Mouse (Mus musculus) heart, embryonic 14.5 days (tissue): ENCODE measurements around the gene Twnk. TPM values are rescaled to one million over a fixed set of nuclear protein-coding genes. Genes with fewer than 3 reads are reported as not detected.
A peak's percentile ranks its signal among the peaks of the same experiment; 100 is the strongest.

Source experiments
- ATAC-seq: fragments of 200-750 bp; cut with Nextera tagmentation; 2 replicates; pipeline ENCODE4 v1.8.0; 2017; ENCODE audit warnings: low read depth, moderate TSS enrichment; ENCODE audit not compliant: insufficient number of reproducible peaks, insufficient read depth, low FRiP score
- H3K27ac ChIP-seq, 2 experiments: fragments of 200-500 bp in 1 of 2; fragments of 300-500 bp in 1 of 2; sonication (generic) in 1 of 2; replicated peaks in 1 of 2; 2 replicates each; pipeline ENCODE4 v1.5.1; 2012 to 2014; ENCODE audit warnings: low read depth in 2 of 2, low read length in 2 of 2, control low read depth in 1 of 2, mild to moderate bottlenecking in 1 of 2, mixed read lengths in 1 of 2; ENCODE audit not compliant: control insufficient read depth in 1 of 2, insufficient read depth in 1 of 2
- H3K27me3 ChIP-seq: fragments of 300-500 bp; sonication (generic); 2 replicates; pipeline ENCODE4 v1.6.1; 2014; ENCODE audit warnings: mild to moderate bottlenecking, low read length, control low read depth; ENCODE audit not compliant: control insufficient read depth, insufficient read depth
- H3K36me3 ChIP-seq: fragments of 300-500 bp; sonication (generic); 2 replicates; pipeline ENCODE4 v1.6.1; 2014; ENCODE audit warnings: mild to moderate bottlenecking, control low read depth, low read length, mixed read lengths; ENCODE audit not compliant: control insufficient read depth, insufficient read depth
- H3K4me1 ChIP-seq, 2 experiments: fragments of 200-500 bp in 1 of 2; fragments of 300-500 bp in 1 of 2; sonication (generic) in 1 of 2; 2 replicates each; pipeline ENCODE4 v1.6.1; 2012 to 2014; ENCODE audit warnings: low read length in 2 of 2, control low read depth in 1 of 2, mixed read lengths in 1 of 2; ENCODE audit not compliant: control insufficient read depth in 2 of 2, insufficient read depth in 2 of 2
- H3K4me2 ChIP-seq: fragments of 300-500 bp; sonication (generic); 2 replicates; pipeline ENCODE4 v1.6.1; 2014; ENCODE audit warnings: mild to moderate bottlenecking, low read length
- H3K4me3 ChIP-seq, 2 experiments: fragments of 200-500 bp in 1 of 2; fragments of 300-500 bp in 1 of 2; sonication (generic) in 1 of 2; 2 replicates each; pipeline ENCODE4 v1.5.1; 2012 to 2014; ENCODE audit warnings: low read length in 2 of 2, mild to moderate bottlenecking in 2 of 2, control low read depth in 1 of 2, low read depth in 1 of 2, moderate library complexity in 1 of 2; ENCODE audit not compliant: control insufficient read depth in 1 of 2, insufficient read depth in 1 of 2
- H3K9ac ChIP-seq: fragments of 300-500 bp; sonication (generic); 2 replicates; pipeline ENCODE4 v1.6.1; 2014; ENCODE audit warnings: mild to moderate bottlenecking, low read length
- H3K9me3 ChIP-seq: fragments of 300-500 bp; sonication (generic); 2 replicates; pipeline ENCODE4 v1.6.1; 2016; ENCODE audit warnings: low read length, control low read depth; ENCODE audit not compliant: control insufficient read depth
- whole genome bisulfite sequencing: fragments of 180-500 bp; shearing (Covaris S2); extraction: QIAGEN DNeasy Blood & Tissue Kit; methylation state at CpG from one replicate; pipeline ENCODE4 v1.1.7; 2014; 5-methylcytosine and 5-hydroxymethylcytosine counted together
- polyA plus RNA-seq: library from polyadenylated mRNA; unstranded; fragments of >200 nt; fragmentation: Nextera tagmentation; extraction: Ambion mirVana; gene quantifications from 2 replicates; pipeline ENCODE4 v1.2.1, GENCODE M21; 2014

Twnk gene
- polyA plus RNA-seq, 1 experiment from 2014 or later = 14.6 TPM

- H3K4me2 ChIP-seq = peak overlapping the region; percentile 98
- peaks cover 4 to 10% of the 10 kb centered on the region in 2 experiments; a peak in 2 of 4 replicates for H3K4me1 ChIP-seq
- WGBS = 10% methylated on average over 22 of the region's 22 CpGs
- H3K27ac ChIP-seq = no peak overlapping the region
- no peak for ATAC-seq
- H3K36me3 ChIP-seq = no peaks in the 10 kb centered on the region
- peak overlapping the region; percentile 71 for H3K9ac ChIP-seq
- no peaks in the 10 kb centered on the region for H3K27me3 ChIP-seq
- H3K9me3 ChIP-seq = no peaks in the 10 kb centered on the region
- peak overlapping the region; percentile 54 for H3K4me3 ChIP-seq
These were observed 15.6 kb upstream of the Twnk start for GRCm38 (mm10) chr19:44989567-44990495.

GRCm38 (mm10) chr19:44991031-44991430, 14.4 kb upstream of the Twnk start:
- Histone ChIP-seq H3K9ac (no peak overlapping the region), H3K4me2 (no peak overlapping the region)
- no peak for ATAC-seq

GRCm38 (mm10) chr19:44992246-44992645, 13.2 kb upstream of the Twnk start:
- 32% methylated on average over 7 of the region's 7 CpGs for WGBS
- H3K4me3 ChIP-seq = no peak overlapping the region
- H3K9ac ChIP-seq = no peak overlapping the region
- H3K4me2 ChIP-seq = no peak overlapping the region
- no peaks in the 10 kb centered on the region for H3K27me3 ChIP-seq
- no peak for ATAC-seq
- no peaks in the 10 kb centered on the region for H3K9me3 ChIP-seq
- H3K27ac ChIP-seq = no peak overlapping the region
- H3K36me3 ChIP-seq = no peaks in the 10 kb centered on the region
- H3K4me1 ChIP-seq = peaks cover 4 to 7% of the 10 kb centered on the region in 2 experiments; a peak in 2 of 4 replicates

More at GRCm38 (mm10) chr19:44991031-44991430, 14.4 kb upstream of the Twnk start:
- Histone ChIP-seq H3K27ac (no peak overlapping the region), H3K36me3 (no peaks in the 10 kb centered on the region), H3K4me3 (no peak overlapping the region), H3K27me3 (no peaks in the 10 kb centered on the region), H3K4me1 (peaks cover 4 to 7% of the 10 kb centered on the region in 2 experiments; a peak in 2 of 4 replicates), H3K9me3 (no peaks in the 10 kb centered on the region)
- 89% methylated on average over 8 of the region's 8 CpGs for WGBS

GRCm38 (mm10) chr19:44992712-44993111, 12.8 kb upstream of the Twnk start:
- Histone ChIP-seq H3K27ac (no peak overlapping the region), H3K4me2 (no peak overlapping the region), H3K4me3 (no peak overlapping the region), H3K36me3 (no peaks in the 10 kb centered on the region), H3K9ac (no peak overlapping the region), H3K9me3 (no peaks in the 10 kb centered on the region), H3K4me1 (peaks cover 4 to 7% of the 10 kb centered on the region in 2 experiments; a peak in 2 of 4 replicates), H3K27me3 (no peaks in the 10 kb centered on the region)
- no peak for ATAC-seq
- WGBS = 43% methylated on average over 7 of the region's 7 CpGs

- Histone ChIP-seq H3K9me3 (no peaks in the 10 kb centered on the region), H3K4me3 (no peak overlapping the region), H3K27ac (no peak overlapping the region), H3K27me3 (no peaks in the 10 kb centered on the region), H3K9ac (no peak overlapping the region), H3K36me3 (0 out of 2 replicates have a peak, but pooled peaks cover 4% of the 10 kb centered on the region), H3K4me1 (no peaks in the 10 kb centered on the region), H3K4me2 (no peak overlapping the region)
- 74% methylated on average over 11 of the region's 11 CpGs for WGBS
- ATAC-seq = no peak
These were observed 7.7 kb upstream of the Twnk start for GRCm38 (mm10) chr19:44997786-44998185.

GRCm38 (mm10) chr19:44999647-45000046, 5.8 kb upstream of the Twnk start:
- H3K36me3 ChIP-seq = peaks cover 22% of the 10 kb centered on the region
- H3K9me3 ChIP-seq = no peaks in the 10 kb centered on the region
- H3K27ac ChIP-seq = no peak overlapping the region
- no peak overlapping the region for H3K4me2 ChIP-seq
- H3K4me1 ChIP-seq = no peaks in the 10 kb centered on the region
- no peaks in the 10 kb centered on the region for H3K27me3 ChIP-seq
- ATAC-seq = no peak
- H3K4me3 ChIP-seq = no peak overlapping the region
- 81% methylated on average over 8 of the region's 8 CpGs for WGBS
- H3K9ac ChIP-seq = no peak overlapping the region

GRCm38 (mm10) chr19:45002301-45002700, 3.2 kb upstream of the Twnk start:
- ATAC-seq = no peak
- Histone ChIP-seq H3K4me1 (peaks cover 6 to 14% of the 10 kb centered on the region in 2 experiments), H3K27me3 (no peaks in the 10 kb centered on the region), H3K4me2 (no peak overlapping the region), H3K27ac (no peak overlapping the region), H3K4me3 (no peak overlapping the region), H3K9ac (no peak overlapping the region), H3K9me3 (no peaks in the 10 kb centered on the region), H3K36me3 (peaks cover 29% of the 10 kb centered on the region)
- WGBS = 55% methylated on average over 3 of the region's 3 CpGs
